ENCODE assay signal across 9 mouse cellular contexts in genomic region chr16:91724247-91724646, GRCm38 (mm10). TPM values are rescaled to one million over a fixed set of nuclear protein-coding genes. Genes with fewer than 3 reads are reported as not detected.
DNase-seq lines count a peak whose midpoint lies in the region; ATAC-seq and TF ChIP-seq lines count a peak whose summit lies in the region.
"Had no signal": no experiment of that assay in that cellular context is flagged by ENCODE, and none has a peak within 500 bp of the region (broad histone marks: within the 10 kb centered on the region; RNA-seq: fewer than 3 reads in every experiment).

No protein-coding gene starts in this region.

- no peak overlapping the region for H3K27ac ChIP-seq in midbrain, embryonic 10.5 days (replicated peaks)
- H3K27ac ChIP-seq in midbrain, embryonic 15.5 days, result no peak overlapping the region

- H3K27me3 ChIP-seq in midbrain, embryonic 10.5 days (ENCODE audit: low read depth, poor library complexity, severe bottlenecking), result no peaks in the 10 kb centered on the region
- H3K27me3 ChIP-seq in midbrain, embryonic 15.5 days (replicated peaks), result no peaks in the 10 kb centered on the region
- no peaks in the 10 kb centered on the region for H3K27me3 ChIP-seq in splenic B cell, adult 2 months (ENCODE audit: control insufficient read depth, insufficient read depth, low read length, poor library complexity, severe bottlenecking)

- ATAC-seq in midbrain, embryonic 15.5 days (replicated peaks), result no peak

- peaks cover 16% of the 10 kb centered on the region for H3K4me1 ChIP-seq in midbrain, embryonic 10.5 days
- H3K4me1 ChIP-seq in midbrain, embryonic 15.5 days, result peaks cover 21% of the 10 kb centered on the region
- peaks cover 3% of the 10 kb centered on the region; the same call in 1 of the 2 replicates for H3K4me1 ChIP-seq in lung, adult 2 months (ENCODE audit: control insufficient read depth, insufficient read depth, low read length)

- intact Hi-C loops in gastrocnemius, postnatal 36 days (cut with DNase I), result loop anchor here (2.0 to 10.0 kb wide), 4 partner anchors 163 to 581 kb away; partner anchors contain the start of gene Smim11

- no peak for TF ChIP-seq POLR2A in lung, adult 2 months (IDR thresholded peaks at IDR 0.05; ENCODE audit: borderline replicate concordance, extremely low read depth, low read depth, low read length)

- 43% methylated on average over 3 of the region's 3 CpGs for WGBS in midbrain, embryonic 10.5 days
- 50% methylated on average over 3 of the region's 3 CpGs for WGBS in midbrain, embryonic 15.5 days
- 44% methylated on average over 3 of the region's 3 CpGs for WGBS in lung, adult 2 months

- DNase-seq in midbrain, embryonic 10.5 days (ENCODE audit: low spot score), result peak; percentile 44
- DNase-seq in NIH3T3 (ENCODE audit: low read depth), result peak; percentile 60
- DNase-seq in c-Kit-positive CD71-negative TER-119-negative erythroid progenitor cells, embryonic 14.5 days (ENCODE audit: low read depth), result peak; percentile 46
- DNase-seq in gastrocnemius, postnatal 36 days, result peak; percentile 35 to 57
- DNase-seq in lung, adult 2 months, result peak; percentile 60
- DNase-seq in splenic B cell, adult 2 months (ENCODE audit: low read depth, low spot score), result peak; percentile 78
- DNase-seq in urinary bladder, adult 2 months (ENCODE audit: low spot score), result no peak

- H3K9ac ChIP-seq in midbrain, embryonic 15.5 days, result no peak overlapping the region

- peak; percentile 82 for TF ChIP-seq CTCF in lung, adult 2 months (IDR thresholded peaks at IDR 0.05; ENCODE audit: insufficient read depth, low read length)

- H3K4me2 ChIP-seq in midbrain, embryonic 15.5 days, result no peak overlapping the region

- no peaks in the 10 kb centered on the region for H3K9me3 ChIP-seq in midbrain, embryonic 10.5 days (replicated peaks)
- H3K9me3 ChIP-seq in midbrain, embryonic 15.5 days, result no peaks in the 10 kb centered on the region

- peaks cover 35% of the 10 kb centered on the region for H3K36me3 ChIP-seq in midbrain, embryonic 10.5 days
- H3K36me3 ChIP-seq in midbrain, embryonic 15.5 days (replicated peaks), result peaks cover 10% of the 10 kb centered on the region; the same call in 1 of the 2 replicates
- peaks cover 3% of the 10 kb centered on the region; the same call in 1 of the 2 replicates for H3K36me3 ChIP-seq in splenic B cell, adult 2 months (ENCODE audit: control insufficient read depth, insufficient read depth, low read length, poor library complexity, severe bottlenecking)

- H3K4me3 ChIP-seq in midbrain, embryonic 10.5 days, result no peak overlapping the region
- no peak overlapping the region for H3K4me3 ChIP-seq in midbrain, embryonic 15.5 days
- H3K4me3 ChIP-seq in lung, adult 2 months (replicated peaks; ENCODE audit: extremely low read depth, low read depth, low read length), result no peak overlapping the region
- H3K4me3 ChIP-seq: myocyte had no signal

RNA-seq across cellular contexts. Expression of gene Cryzl1, which starts 4.5 kb away (rescaled TPM):
- polyA plus RNA-seq in midbrain, embryonic 10.5 days (2016; fragmentation: Nextera tagmentation; extraction: Ambion mirVana), result 71.2 and 72.5 TPM in 2 replicates
- 115 and 127 TPM in 2 replicates for polyA plus RNA-seq in midbrain, embryonic 15.5 days (2015; fragmentation: Nextera tagmentation; extraction: Ambion mirVana)
- 10 to 100 TPM; 12.7 to 17.0 TPM for total RNA-seq in gastrocnemius, postnatal 36 days (2021)
- polyA plus RNA-seq in lung, adult 2 months (2012; rRNA removed), result 22.3 and 29.8 TPM in 2 replicates
- polyA plus RNA-seq in urinary bladder, adult 2 months (2012; rRNA removed), result 53.7 and 66.1 TPM in 2 replicates

RNA-seq across cellular contexts. Expression of gene Itsn1, which starts 4.8 kb away (rescaled TPM):
- polyA plus RNA-seq in midbrain, embryonic 10.5 days (2016; fragmentation: Nextera tagmentation; extraction: Ambion mirVana), result 49.5 and 53.0 TPM in 2 replicates
- 63.5 and 68.6 TPM in 2 replicates for polyA plus RNA-seq in midbrain, embryonic 15.5 days (2015; fragmentation: Nextera tagmentation; extraction: Ambion mirVana)
- total RNA-seq in gastrocnemius, postnatal 36 days (2021), result 10 to 100 TPM; 49.7 to 69.7 TPM
- 18.4 and 43.7 TPM in 2 replicates for polyA plus RNA-seq in lung, adult 2 months (2012; rRNA removed)
- 26.0 and 35.3 TPM in 2 replicates for polyA plus RNA-seq in urinary bladder, adult 2 months (2012; rRNA removed)

RNA-seq across cellular contexts. Expression of gene Donson, which starts 35.7 kb away (rescaled TPM):
- polyA plus RNA-seq in midbrain, embryonic 10.5 days (2016; fragmentation: Nextera tagmentation; extraction: Ambion mirVana), result 38.3 and 39.0 TPM in 2 replicates
- 19.8 and 20.5 TPM in 2 replicates for polyA plus RNA-seq in midbrain, embryonic 15.5 days (2015; fragmentation: Nextera tagmentation; extraction: Ambion mirVana)
- 1 to 10 TPM; 1.2 to 1.5 TPM for total RNA-seq in gastrocnemius, postnatal 36 days (2021)
- 5.5 and 6.6 TPM in 2 replicates for polyA plus RNA-seq in lung, adult 2 months (2012; rRNA removed)
- 7.6 and 13.6 TPM in 2 replicates for polyA plus RNA-seq in urinary bladder, adult 2 months (2012; rRNA removed)
